Comparison of ENCODE assay signal across 17 mouse cellular contexts in genomic region chr4:101176123-101176522, GRCm38 (mm10).
DNase-seq lines count a peak whose midpoint lies in the region; ATAC-seq and TF ChIP-seq lines count a peak whose summit lies in the region.
"Had no signal": no experiment of that assay in that cellular context is flagged by ENCODE, and none has a peak within 500 bp of the region (broad histone marks: within the 10 kb centered on the region; RNA-seq: fewer than 3 reads in every experiment).

No protein-coding gene starts in this region.

- H3K4me3 ChIP-seq in spleen, adult 2 months (ENCODE audit: extremely low read depth, insufficient read depth, insufficient read length): no peak overlapping the region
- H3K4me3 ChIP-seq: embryonic facial prominence, embryonic 13.5 days; forebrain, embryonic 15.5 days; layer of hippocampus, adult 2 months; limb, embryonic 12.5 days; neural tube, embryonic 15.5 days had no signal

- no peak for TF ChIP-seq CTCF in spleen, adult 2 months (IDR thresholded peaks at IDR 0.05; ENCODE audit: extremely low read depth, insufficient read depth, insufficient read length, insufficient replicate concordance)

- no peak for TF ChIP-seq POLR2A in spleen, adult 2 months (IDR thresholded peaks at IDR 0.05; ENCODE audit: low read depth, low read length)

- peak overlapping the region; percentile 65 for H3K27ac ChIP-seq in spleen, adult 2 months (ENCODE audit: insufficient read depth, low read length)
- H3K27ac ChIP-seq: embryonic facial prominence, embryonic 13.5 days; forebrain, embryonic 15.5 days; layer of hippocampus, adult 2 months; limb, embryonic 12.5 days; neural tube, embryonic 15.5 days had no signal

- peaks cover 46% of the 10 kb centered on the region for H3K36me3 ChIP-seq in spleen, adult 2 months (ENCODE audit: control insufficient read depth, insufficient read depth, low read length)

- H3K4me1 ChIP-seq in spleen, adult 2 months (ENCODE audit: control insufficient read depth, insufficient read depth, insufficient read length): peaks cover 2% of the 10 kb centered on the region; the same call in 1 of the 2 replicates
- H3K4me1 ChIP-seq: embryonic facial prominence, embryonic 13.5 days; forebrain, embryonic 15.5 days; limb, embryonic 12.5 days; neural tube, embryonic 15.5 days had no signal

- peak; percentile 51 for ATAC-seq in monocyte, adult 5-6 weeks (replicated peaks; ENCODE audit: insufficient number of reproducible peaks, low FRiP score, low TSS enrichment, poor library complexity, severe bottlenecking)
- ATAC-seq: forebrain, embryonic 15.5 days had no signal

- DNase-seq in spleen, adult 2 months (ENCODE audit: low read depth in 1 of 2, low spot score in 2 of 2): no peak
- DNase-seq in spleen, postnatal 4 days (ENCODE audit: low spot score in 2 of 2): no peak
- peak; percentile 45 for DNase-seq in heart, adult 8-10 months (ENCODE audit: low spot score)
- peak; percentile 51 for DNase-seq in liver
- no peak for DNase-seq in cerebellum, postnatal 36 days
- DNase-seq in thymus, adult 18-20 months: no peak
- DNase-seq: adrenal gland, postnatal 36 days; cerebellum, adult 8-10 months; gastrocnemius, postnatal 25 days; midbrain, embryonic 14.5 days; thymus, postnatal 25 days had no signal

- WGBS in spleen, adult 2 months: 73% methylated on average over 6 of the region's 6 CpGs

- no peaks in the 10 kb centered on the region for H3K27me3 ChIP-seq in spleen, adult 2 months (ENCODE audit: control insufficient read depth, insufficient read depth, low read length)
- H3K27me3 ChIP-seq: embryonic facial prominence, embryonic 13.5 days; forebrain, embryonic 15.5 days; limb, embryonic 12.5 days; neural tube, embryonic 15.5 days had no signal

Comparison
In these comparisons a context has a peak if more than half of its experiments do, and no peak if none do; other contexts are left out.
1. DNase-seq: peak in heart, adult 8-10 months (single experiment) and liver (single experiment); none in spleen, adult 2 months (0 of 2), spleen, postnatal 4 days (0 of 2), cerebellum, postnatal 36 days (0 of 2) and thymus, adult 18-20 months (0 of 2).